ENCODE assay signal across 13 mouse cellular contexts in genomic region chr4:46836065-46836464, GRCm38 (mm10).
DNase-seq lines count a peak whose midpoint lies in the region; ATAC-seq lines count a peak whose summit lies in the region.
"Had no signal": no experiment of that assay in that cellular context is flagged by ENCODE, and none has a peak within 500 bp of the region (broad histone marks: within the 10 kb centered on the region; RNA-seq: fewer than 3 reads in every experiment).

No protein-coding gene starts in this region.

- H3K9me3 ChIP-seq in hindbrain, embryonic 13.5 days = no peaks in the 10 kb centered on the region
- H3K9me3 ChIP-seq in hindbrain, embryonic 11.5 days (ENCODE audit: control insufficient read depth, low read length) = no peaks in the 10 kb centered on the region
- no peaks in the 10 kb centered on the region for H3K9me3 ChIP-seq in midbrain, embryonic 13.5 days
- H3K9me3 ChIP-seq in midbrain, embryonic 10.5 days (replicated peaks) = no peaks in the 10 kb centered on the region
- H3K9me3 ChIP-seq in liver, embryonic 12.5 days (replicated peaks) = no peaks in the 10 kb centered on the region
- H3K9me3 ChIP-seq in midbrain, embryonic 16.5 days (replicated peaks; ENCODE audit: control insufficient read depth, low read length, poor library complexity, severe bottlenecking) = no peaks in the 10 kb centered on the region

- 0 out of 2 replicates have a peak, but pooled peaks cover 4% of the 10 kb centered on the region for H3K27me3 ChIP-seq in hindbrain, embryonic 13.5 days
- H3K27me3 ChIP-seq in hindbrain, embryonic 11.5 days (ENCODE audit: control insufficient read depth, insufficient read depth, low read length) = no peaks in the 10 kb centered on the region
- H3K27me3 ChIP-seq in midbrain, embryonic 13.5 days = no peaks in the 10 kb centered on the region; the same call in 1 of the 2 replicates
- H3K27me3 ChIP-seq in midbrain, embryonic 10.5 days (ENCODE audit: low read depth, poor library complexity, severe bottlenecking) = no peaks in the 10 kb centered on the region
- H3K27me3 ChIP-seq in liver, embryonic 12.5 days (replicated peaks) = peaks cover 12% of the 10 kb centered on the region; the same call in 1 of the 2 replicates
- no peaks in the 10 kb centered on the region for H3K27me3 ChIP-seq in midbrain, embryonic 16.5 days (ENCODE audit: control insufficient read depth, insufficient read depth, low read depth, low read length)

- no peaks in the 10 kb centered on the region for H3K36me3 ChIP-seq in hindbrain, embryonic 13.5 days
- H3K36me3 ChIP-seq in hindbrain, embryonic 11.5 days (ENCODE audit: control insufficient read depth, insufficient read depth, low read length) = no peaks in the 10 kb centered on the region
- no peaks in the 10 kb centered on the region for H3K36me3 ChIP-seq in midbrain, embryonic 13.5 days
- H3K36me3 ChIP-seq in midbrain, embryonic 10.5 days = no peaks in the 10 kb centered on the region
- no peaks in the 10 kb centered on the region for H3K36me3 ChIP-seq in liver, embryonic 12.5 days
- no peaks in the 10 kb centered on the region for H3K36me3 ChIP-seq in midbrain, embryonic 16.5 days (ENCODE audit: control insufficient read depth, insufficient read depth, low read length)

- H3K4me3 ChIP-seq in hindbrain, embryonic 13.5 days = no peak overlapping the region
- H3K4me3 ChIP-seq in hindbrain, embryonic 11.5 days (ENCODE audit: low read depth, low read length) = no peak overlapping the region
- H3K4me3 ChIP-seq in midbrain, embryonic 13.5 days (replicated peaks) = no peak overlapping the region
- H3K4me3 ChIP-seq in midbrain, embryonic 10.5 days = no peak overlapping the region
- H3K4me3 ChIP-seq in liver, embryonic 12.5 days = no peak overlapping the region
- no peak overlapping the region for H3K4me3 ChIP-seq in midbrain, embryonic 16.5 days (ENCODE audit: low read depth, low read length)

- H3K9ac ChIP-seq in hindbrain, embryonic 13.5 days = peak overlapping the region; percentile 29; the same call in 1 of the 2 replicates
- H3K9ac ChIP-seq in hindbrain, embryonic 11.5 days (ENCODE audit: low read depth, low read length) = no peak overlapping the region
- no peak overlapping the region for H3K9ac ChIP-seq in midbrain, embryonic 13.5 days (replicated peaks)
- H3K9ac ChIP-seq in liver, embryonic 12.5 days = 0 out of 2 replicates have a peak overlapping the region, but pooled peaks have one; percentile 18
- H3K9ac ChIP-seq in midbrain, embryonic 16.5 days (ENCODE audit: low read depth, low read length) = no peak overlapping the region

- no peak overlapping the region for H3K4me2 ChIP-seq in hindbrain, embryonic 13.5 days
- H3K4me2 ChIP-seq in hindbrain, embryonic 11.5 days (replicated peaks; ENCODE audit: low read depth, low read length) = no peak overlapping the region
- H3K4me2 ChIP-seq in midbrain, embryonic 13.5 days (replicated peaks) = no peak overlapping the region
- H3K4me2 ChIP-seq in liver, embryonic 12.5 days = peak overlapping the region; percentile 34
- peak overlapping the region; percentile 7 for H3K4me2 ChIP-seq in midbrain, embryonic 16.5 days (ENCODE audit: low read length)

- WGBS in hindbrain, embryonic 13.5 days = 48% methylated on average over 18 of the region's 18 CpGs
- WGBS in hindbrain, embryonic 11.5 days = 60% methylated on average over 18 of the region's 18 CpGs
- 43% methylated on average over 18 of the region's 18 CpGs for WGBS in midbrain, embryonic 13.5 days
- WGBS in midbrain, embryonic 10.5 days = 57% methylated on average over 18 of the region's 18 CpGs
- 48% methylated on average over 18 of the region's 18 CpGs for WGBS in liver, embryonic 12.5 days (ENCODE audit: insufficient replicate concordance)
- WGBS in midbrain, embryonic 16.5 days = 31% methylated on average over 18 of the region's 18 CpGs

- peak overlapping the region; percentile 40; the same call in 1 of the 2 replicates for H3K27ac ChIP-seq in hindbrain, embryonic 13.5 days
- H3K27ac ChIP-seq in hindbrain, embryonic 11.5 days (ENCODE audit: low read depth, low read length) = no peak overlapping the region
- peak overlapping the region; percentile 4; the same call in 1 of the 2 replicates for H3K27ac ChIP-seq in midbrain, embryonic 13.5 days
- H3K27ac ChIP-seq in midbrain, embryonic 10.5 days (replicated peaks) = no peak overlapping the region
- peak overlapping the region; percentile 63 for H3K27ac ChIP-seq in liver, embryonic 12.5 days
- peak overlapping the region; percentile 48 for H3K27ac ChIP-seq in midbrain, embryonic 16.5 days (ENCODE audit: low read length)
- H3K27ac ChIP-seq: stomach, postnatal 0 days had no signal

- no peak for ATAC-seq in hindbrain, embryonic 13.5 days (ENCODE audit: low FRiP score)
- ATAC-seq in hindbrain, embryonic 11.5 days (ENCODE audit: low FRiP score) = no peak
- no peak for ATAC-seq in midbrain, embryonic 13.5 days
- ATAC-seq in liver, embryonic 12.5 days = peak; percentile 74
- ATAC-seq in midbrain, embryonic 16.5 days = no peak
- ATAC-seq in megakaryocyte, adult 5-6 weeks (ENCODE audit: poor library complexity, severe bottlenecking) = no peak

- peaks cover 17% of the 10 kb centered on the region for H3K4me1 ChIP-seq in hindbrain, embryonic 13.5 days (replicated peaks)
- H3K4me1 ChIP-seq in hindbrain, embryonic 11.5 days (replicated peaks; ENCODE audit: control insufficient read depth, insufficient read depth, low read length) = no peaks in the 10 kb centered on the region
- H3K4me1 ChIP-seq in midbrain, embryonic 13.5 days (replicated peaks) = peaks cover 12% of the 10 kb centered on the region
- H3K4me1 ChIP-seq in midbrain, embryonic 10.5 days = peaks cover 9% of the 10 kb centered on the region
- H3K4me1 ChIP-seq in liver, embryonic 12.5 days = peaks cover 33% of the 10 kb centered on the region
- peaks cover 13% of the 10 kb centered on the region for H3K4me1 ChIP-seq in midbrain, embryonic 16.5 days (ENCODE audit: control insufficient read depth, insufficient read depth, low read length)

- no peak for DNase-seq in hindbrain, embryonic 11.5 days (ENCODE audit: low spot score)
- no peak for DNase-seq in midbrain, embryonic 10.5 days (ENCODE audit: low spot score)
- no peak for DNase-seq in spleen, postnatal 10 days (ENCODE audit: low spot score in 2 of 2)
- DNase-seq: B cell, adult 2 months; cerebellum, adult 9-10 months; kidney, adult 8-10 months; thymus, postnatal 14 days had no signal

Comparison
In these comparisons a context has a peak if more than half of its experiments do, and no peak if none do; other contexts are left out.
1. H3K27ac ChIP-seq: peak in hindbrain, embryonic 13.5 days (single experiment), midbrain, embryonic 13.5 days (single experiment), liver, embryonic 12.5 days (single experiment) and midbrain, embryonic 16.5 days (single experiment); none in hindbrain, embryonic 11.5 days (single experiment) and midbrain, embryonic 10.5 days (single experiment).
2. H3K4me2 ChIP-seq: peak in liver, embryonic 12.5 days (single experiment) and midbrain, embryonic 16.5 days (single experiment); none in hindbrain, embryonic 13.5 days (single experiment), hindbrain, embryonic 11.5 days (single experiment) and midbrain, embryonic 13.5 days (single experiment).
3. H3K9ac ChIP-seq: peak in hindbrain, embryonic 13.5 days (single experiment) and liver, embryonic 12.5 days (single experiment); none in hindbrain, embryonic 11.5 days (single experiment), midbrain, embryonic 13.5 days (single experiment) and midbrain, embryonic 16.5 days (single experiment).